Mouse (Mus musculus): ENCODE data around the gene Zfyve28.

Gene Zfyve28

GRCm38 (mm10) chr5:34298061-34298460, 9.8 kb upstream of the Zfyve28 start:
- no peak for TF ChIP-seq GATA4 (IDR thresholded peaks at IDR 0.05; ENCODE audit: insufficient replicate concordance, low read length)

DNA sequence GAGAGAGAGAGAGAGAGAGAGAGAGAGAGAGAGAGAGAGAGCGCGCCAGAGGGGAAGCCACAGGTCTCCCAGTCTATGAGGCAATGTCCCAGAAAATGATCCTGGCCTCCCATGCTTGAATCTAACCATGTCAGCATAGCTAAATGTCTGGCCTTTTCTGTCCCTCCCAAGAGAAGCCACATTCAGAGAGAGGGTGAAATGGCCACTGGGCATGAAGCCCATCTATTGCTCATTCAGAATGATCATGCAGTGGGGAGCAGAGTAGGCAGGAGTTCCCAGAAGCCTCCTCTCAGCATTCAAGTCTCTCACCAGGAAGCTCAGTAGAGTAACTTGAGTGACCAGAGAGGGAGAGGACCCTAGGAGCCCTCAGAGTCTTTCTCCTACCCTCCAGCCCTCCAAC, 6.9 kb upstream of the Zfyve28 start:
- TF ChIP-seq GATA4 (IDR thresholded peaks at IDR 0.05; ENCODE audit: insufficient replicate concordance, low read length): no peak

- no peak for TF ChIP-seq GATA4 (IDR thresholded peaks at IDR 0.05; ENCODE audit: insufficient replicate concordance, low read length)
Measured at GRCm38 (mm10) chr5:34294696-34295095, 6.4 kb upstream of the Zfyve28 start.

GRCm38 (mm10) chr5:34293363-34293762, 5.1 kb upstream of the Zfyve28 start:
- TF ChIP-seq GATA4 (IDR thresholded peaks at IDR 0.05; ENCODE audit: insufficient replicate concordance, low read length): no peak

DNA sequence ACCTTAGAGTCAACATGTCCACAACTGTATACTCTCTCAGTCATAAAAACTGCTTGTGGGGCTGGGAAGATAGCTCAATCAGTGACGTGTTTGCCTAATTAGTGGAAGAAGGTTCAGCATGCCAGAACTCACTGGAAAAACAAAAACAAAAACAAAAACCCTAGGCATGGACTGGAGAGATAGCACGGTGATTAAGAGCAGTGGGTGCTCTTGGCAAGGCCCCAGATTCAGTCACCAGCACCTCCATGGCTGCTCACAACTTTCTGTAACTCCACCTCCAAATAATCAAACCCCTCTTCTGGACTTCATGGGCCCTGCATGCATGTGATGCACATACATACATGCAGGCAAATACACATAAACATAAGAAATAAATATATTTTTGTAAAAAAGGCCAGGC, 1.0 kb upstream of the Zfyve28 start:
- TF ChIP-seq GATA4 (IDR thresholded peaks at IDR 0.05; ENCODE audit: insufficient replicate concordance, low read length): no peak

DNA sequence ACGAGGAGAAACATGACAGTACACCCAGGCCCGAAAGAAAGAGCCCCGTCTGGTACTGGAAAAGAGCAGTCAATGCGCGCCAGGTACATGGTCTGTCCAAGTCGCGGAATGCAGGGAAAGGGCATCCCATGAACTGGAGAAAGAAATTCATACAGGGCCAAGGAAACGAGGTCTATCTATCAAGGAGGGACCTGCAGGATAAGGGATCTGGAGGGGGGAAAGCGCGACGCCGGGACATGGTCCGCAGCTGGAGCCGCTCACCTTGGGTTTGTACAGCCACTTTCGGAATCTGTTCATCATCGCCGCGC, 457 bp downstream of the Zfyve28 start:
- no peak for TF ChIP-seq GATA4 (IDR thresholded peaks at IDR 0.05; ENCODE audit: insufficient replicate concordance, low read length)

- TF ChIP-seq GATA4 (IDR thresholded peaks at IDR 0.05; ENCODE audit: insufficient replicate concordance, low read length): no peak
Measured at GRCm38 (mm10) chr5:34287001-34287837, 1.0 kb downstream of the Zfyve28 start.

DNA sequence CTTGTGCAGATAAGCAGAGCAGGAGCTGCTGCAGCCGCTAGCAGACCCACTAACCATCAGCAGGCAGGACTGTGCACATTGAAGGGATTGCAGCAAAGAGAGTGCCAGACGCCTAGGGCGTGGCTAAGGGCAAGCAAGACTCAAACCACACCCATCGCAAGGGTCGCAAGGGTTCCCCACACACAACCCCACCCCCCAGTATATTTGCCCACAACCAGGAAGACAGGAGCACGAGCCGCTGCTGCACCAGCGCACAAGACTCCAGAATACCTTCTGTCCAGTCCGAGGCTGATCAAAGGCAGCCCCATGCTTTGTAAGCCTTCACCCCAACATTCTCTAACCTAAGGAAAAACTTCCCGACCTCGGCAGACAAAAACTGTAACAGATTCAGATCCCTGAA, 1.7 kb downstream of the Zfyve28 start:
- TF ChIP-seq GATA4 (IDR thresholded peaks at IDR 0.05; ENCODE audit: insufficient replicate concordance, low read length): no peak

GRCm38 (mm10) chr5:34285285-34285684, 3.0 kb downstream of the Zfyve28 start:
- TF ChIP-seq GATA4 (IDR thresholded peaks at IDR 0.05; ENCODE audit: insufficient replicate concordance, low read length): no peak

GRCm38 (mm10) chr5:34284156-34284750, 4.0 kb downstream of the Zfyve28 start:
- no peak for TF ChIP-seq GATA4 (IDR thresholded peaks at IDR 0.05; ENCODE audit: insufficient replicate concordance, low read length)

DNA sequence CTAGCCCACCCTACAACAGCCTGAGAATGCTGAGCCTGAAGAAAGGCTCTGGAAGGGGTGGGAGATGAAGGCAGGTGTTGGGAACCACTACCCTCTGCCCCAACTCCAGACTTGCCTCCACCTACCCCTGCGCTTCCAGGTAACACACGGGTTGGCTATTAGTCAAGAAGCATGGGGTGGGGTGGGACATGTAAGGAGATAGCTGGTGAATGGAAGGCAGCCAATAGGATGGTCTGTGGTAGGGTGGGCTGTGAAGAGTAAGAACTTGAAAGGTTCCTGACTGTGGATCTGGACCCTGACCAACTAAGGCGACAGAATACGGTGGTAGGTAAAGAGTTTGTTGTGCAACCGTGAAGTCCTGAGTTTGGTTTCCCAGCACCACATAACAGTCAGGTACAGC, 4.9 kb downstream of the Zfyve28 start:
- no peak for TF ChIP-seq GATA4 (IDR thresholded peaks at IDR 0.05; ENCODE audit: insufficient replicate concordance, low read length)

DNA sequence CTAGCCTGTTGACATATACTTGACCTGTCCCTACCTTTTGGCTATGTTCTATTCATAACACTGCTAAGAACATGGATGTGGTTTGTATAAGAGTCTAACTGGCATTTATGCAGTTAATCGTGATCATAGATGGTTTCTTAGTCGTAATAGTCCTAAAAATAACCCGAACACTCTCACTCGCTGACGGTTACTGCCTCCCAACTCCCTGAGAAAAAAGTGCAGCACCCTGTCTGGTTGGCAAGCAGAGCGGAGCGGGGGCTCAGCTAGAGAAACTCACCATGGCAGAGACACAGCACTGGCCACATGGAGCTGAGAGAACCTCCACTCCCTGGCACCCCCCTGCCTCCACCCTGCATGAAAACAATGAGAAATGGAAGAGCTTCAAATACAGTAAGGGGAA, 7.3 kb downstream of the Zfyve28 start:
- TF ChIP-seq GATA4 (IDR thresholded peaks at IDR 0.05; ENCODE audit: insufficient replicate concordance, low read length): no peak

DNA sequence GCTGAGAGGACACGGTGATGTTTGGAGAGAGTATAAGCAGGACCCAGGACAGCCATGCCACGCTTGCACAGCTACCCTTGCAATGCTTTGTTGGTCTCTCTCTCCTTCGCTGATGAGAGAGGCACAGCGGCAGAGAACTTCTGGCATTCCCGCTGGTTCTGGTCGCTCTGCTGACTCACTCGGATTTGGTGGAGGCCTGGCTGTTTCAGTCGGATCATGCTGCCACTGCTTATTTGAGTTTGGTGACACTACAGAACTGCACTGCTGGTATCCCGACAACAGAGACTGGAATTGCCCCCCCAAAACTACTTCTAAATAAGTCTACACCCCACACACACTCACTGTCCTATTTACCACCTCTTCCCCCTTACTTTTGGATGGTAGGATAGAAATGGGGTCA, 9.0 kb downstream of the Zfyve28 start:
- TF ChIP-seq GATA4 (IDR thresholded peaks at IDR 0.05; ENCODE audit: insufficient replicate concordance, low read length): no peak

DNA sequence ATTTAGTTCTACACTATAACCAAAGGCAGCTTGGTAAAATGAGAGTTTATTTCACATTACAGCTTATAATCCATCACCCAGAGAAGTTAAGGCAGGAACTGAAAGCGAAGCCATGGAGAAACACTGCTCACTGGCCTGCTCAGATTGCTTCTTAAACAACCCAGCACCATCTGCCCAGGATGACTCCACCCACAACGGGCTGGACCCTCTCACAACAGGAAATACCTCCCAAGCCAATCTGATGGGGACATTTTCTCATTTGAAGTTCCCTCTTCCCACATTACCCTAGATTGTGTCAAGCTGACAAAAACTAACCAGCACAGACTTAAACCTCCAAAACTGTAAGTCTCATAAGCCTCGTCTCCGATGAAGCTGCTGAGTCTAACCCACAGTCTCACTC, 10.2 kb downstream of the Zfyve28 start:
- TF ChIP-seq GATA4 (IDR thresholded peaks at IDR 0.05; ENCODE audit: insufficient replicate concordance, low read length): no peak

GRCm38 (mm10) chr5:34276746-34277145, 11.5 kb downstream of the Zfyve28 start:
- no peak for TF ChIP-seq GATA4 (IDR thresholded peaks at IDR 0.05; ENCODE audit: insufficient replicate concordance, low read length)

GRCm38 (mm10) chr5:34276191-34276590, 12.1 kb downstream of the Zfyve28 start:
- TF ChIP-seq GATA4 (IDR thresholded peaks at IDR 0.05; ENCODE audit: insufficient replicate concordance, low read length): no peak

Measured in liver, adult (tissue).